Mouse (Mus musculus) naive thymus-derived CD4-positive, alpha-beta T cell, adult 5 months (primary cell): ENCODE data around the gene Cep85l. TPM values are rescaled to one million over a fixed set of nuclear protein-coding genes. Genes with fewer than 3 reads are reported as not detected.

Experiments
- polyA plus RNA-seq: library from polyadenylated mRNA; unstranded; fragments of 100-300 nt; shearing (Covaris generic); gene quantifications from one replicate; pipeline ENCODE4 v1.2.1, GENCODE M21; 2017

Cep85l gene
- polyA plus RNA-seq: 10.9 TPM

DNA sequence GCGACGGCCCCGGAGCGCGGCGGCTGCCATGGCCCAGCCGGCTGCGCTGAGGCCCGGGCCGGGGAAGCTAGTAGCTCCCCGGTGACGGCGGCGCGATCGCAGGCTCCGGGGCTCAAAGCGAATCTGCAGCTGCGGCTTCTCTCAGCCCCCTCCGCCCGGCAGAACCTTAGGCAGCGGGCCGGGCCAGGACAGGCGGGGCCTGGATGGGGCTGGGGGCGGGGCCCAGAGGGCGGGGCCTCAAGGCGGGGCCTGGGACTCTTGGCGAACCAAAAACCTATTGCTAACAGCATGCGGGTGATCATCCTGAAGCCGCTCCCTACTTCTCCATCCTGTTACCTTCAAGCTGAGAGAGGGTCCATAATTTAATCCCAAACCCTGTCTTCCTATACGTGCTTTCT, at the start of gene Cep85l:
Gene Cep85l (minus strand): TSS at position 239 of the 398 bp plus-strand sequence.

DNA sequence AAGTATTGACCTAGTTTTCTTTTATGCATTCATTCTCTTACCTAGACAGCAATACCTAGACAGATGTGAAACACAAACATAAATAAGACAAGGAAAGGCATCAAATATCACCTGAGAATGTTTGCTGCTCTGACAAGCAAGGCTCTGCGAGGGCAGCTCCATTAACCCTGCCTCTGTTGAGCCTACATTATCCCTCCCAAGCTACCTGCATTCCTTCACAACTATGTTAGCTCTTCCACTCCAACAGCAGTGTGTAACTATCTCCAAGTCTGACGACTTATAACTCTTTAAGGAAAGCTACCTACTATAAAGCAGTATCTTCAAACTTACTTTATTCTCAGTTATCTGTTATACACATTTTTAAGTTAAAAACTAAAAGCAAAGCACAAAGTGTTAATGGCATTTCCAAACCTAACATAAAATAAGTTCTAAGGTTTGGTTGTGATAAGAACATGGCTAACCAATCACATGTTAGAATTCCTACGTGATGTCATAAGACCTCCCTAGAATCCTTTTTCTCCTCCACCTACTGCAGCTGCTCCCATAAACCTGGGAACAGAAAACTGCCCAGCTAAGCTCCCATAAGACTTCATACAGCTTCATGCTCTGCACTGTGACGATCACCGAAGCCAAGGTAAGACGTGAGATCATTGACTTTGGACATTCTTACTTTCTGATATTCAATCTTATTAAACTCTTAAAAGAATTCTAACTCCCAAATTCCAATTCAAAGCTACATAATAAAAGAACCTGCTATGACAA, 42.4 kb downstream of the Cep85l start, which contains the start of gene Pln:
Gene Pln (plus strand): TSS at position 506 of the 762 bp plus-strand sequence.

Other genes with a start within 250 kb of the Cep85l start
- gene Pln, start 42.3 kb downstream of the Cep85l start, polyA plus RNA-seq: 1.5 TPM
- 103 TPM for gene Asf1a, start 216.8 kb upstream of the Cep85l start, polyA plus RNA-seq